Mouse (Mus musculus): ENCODE results near the gene Tmem189.

Tmem189 gene

DNA sequence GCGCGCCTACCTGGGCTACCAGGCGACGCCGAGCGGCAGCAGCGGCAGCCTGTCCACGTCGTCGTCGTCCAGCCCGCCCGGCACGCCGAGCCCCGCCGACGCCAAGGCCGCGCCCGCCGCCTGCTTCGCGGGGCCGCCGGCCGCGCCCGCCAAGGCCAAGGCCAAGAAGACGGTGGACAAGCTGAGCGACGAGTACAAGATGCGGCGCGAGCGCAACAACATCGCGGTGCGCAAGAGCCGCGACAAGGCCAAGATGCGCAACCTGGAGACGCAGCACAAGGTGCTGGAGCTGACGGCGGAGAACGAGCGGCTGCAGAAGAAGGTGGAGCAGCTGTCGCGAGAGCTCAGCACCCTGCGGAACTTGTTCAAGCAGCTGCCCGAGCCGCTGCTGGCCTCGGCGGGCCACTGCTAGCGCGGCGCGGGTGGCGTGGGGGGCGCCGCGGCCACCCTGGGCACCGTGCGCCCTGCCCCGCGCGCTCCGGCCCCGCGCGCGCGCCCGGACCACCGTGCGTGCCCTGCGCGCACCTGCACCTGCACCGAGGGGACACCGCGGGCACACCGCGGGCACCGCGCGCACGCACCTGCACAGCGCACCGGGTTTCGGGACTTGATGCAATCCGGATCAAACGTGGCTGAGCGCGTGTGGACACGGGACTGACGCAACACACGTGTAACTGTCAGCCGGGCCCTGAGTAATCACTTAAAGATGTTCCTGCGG, at the start of gene Tmem189:
Gene Tmem189 (minus strand): TSS at position 322 of the 718 bp plus-strand sequence.
- in situ Hi-C loops (cut with MboI; ENCODE audit: low pct_unique_long_range_greater_than_20kb in 1 of 2, low sequenced_read_pairs in 2 of 2, unreplicated experiment in 1 of 2), result loop anchor here (5.0 kb wide), 1 partner anchor 208 kb away; no protein-coding TSS in a partner anchor

DNA sequence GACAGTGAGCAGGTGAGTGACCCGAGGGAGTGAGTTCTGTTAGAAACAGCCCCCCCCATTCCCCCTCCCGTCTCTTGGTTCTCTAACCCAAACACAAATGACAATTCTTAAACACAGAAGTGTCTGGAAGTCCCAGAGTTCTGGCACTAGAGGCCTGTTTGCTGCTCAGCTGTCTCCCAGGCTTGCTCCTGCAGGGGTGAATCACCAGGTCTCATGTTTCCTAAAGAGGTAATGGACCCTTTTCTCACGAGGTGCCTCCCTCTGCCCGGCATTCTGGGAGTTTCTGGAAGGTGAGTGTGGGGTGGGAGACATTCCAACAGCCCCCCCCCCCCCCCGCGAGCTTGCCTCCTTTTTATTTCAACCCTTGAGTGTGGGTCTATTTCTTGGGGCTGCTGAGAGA, 49.4 kb upstream of the Tmem189 start:
- in situ Hi-C loops (cut with MboI; ENCODE audit: low pct_unique_long_range_greater_than_20kb in 1 of 2, low sequenced_read_pairs in 2 of 2, unreplicated experiment in 1 of 2), result no loop called here

DNA sequence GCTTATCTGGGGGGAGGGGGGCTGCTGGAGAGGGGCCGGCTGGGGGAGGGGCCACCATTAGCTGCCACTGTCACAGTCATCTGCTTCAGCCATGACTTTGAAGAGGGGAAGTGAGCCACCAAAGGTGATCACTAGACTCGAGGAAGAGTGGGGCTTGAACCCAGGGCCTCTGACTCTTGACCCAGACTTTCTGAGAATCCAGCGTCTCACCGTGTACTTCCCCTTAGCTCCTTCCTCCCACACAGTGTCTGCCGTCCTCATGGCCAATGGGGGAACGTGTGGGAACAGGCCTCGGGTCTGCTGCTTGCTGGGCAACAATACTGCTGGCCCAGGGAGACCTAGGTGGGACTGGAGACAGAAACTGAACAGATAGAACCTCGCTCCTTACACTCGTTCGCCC, 45.2 kb upstream of the Tmem189 start:
- in situ Hi-C loops (cut with MboI; ENCODE audit: low pct_unique_long_range_greater_than_20kb in 1 of 2, low sequenced_read_pairs in 2 of 2, unreplicated experiment in 1 of 2), result no loop called here

DNA sequence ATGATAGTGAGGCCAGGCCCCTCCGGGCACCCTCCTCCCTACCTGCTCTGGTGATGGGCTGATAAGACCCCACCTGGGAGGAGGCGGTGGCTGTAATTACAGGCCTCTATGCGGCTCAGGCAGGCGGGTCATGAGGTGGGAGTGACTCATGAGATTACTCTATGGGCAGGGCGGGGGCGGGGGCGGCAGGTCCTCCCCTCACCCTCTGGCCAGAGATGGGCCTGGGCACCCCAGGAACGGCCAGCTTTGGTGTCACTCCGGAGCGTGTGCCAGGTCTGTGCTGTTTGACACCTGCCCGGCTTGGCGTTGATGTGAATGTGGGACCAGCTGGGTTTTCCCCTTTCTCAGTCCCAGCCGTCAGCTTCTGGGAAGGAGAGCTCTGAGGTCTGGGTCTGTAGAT, 41.5 kb upstream of the Tmem189 start:
- in situ Hi-C loops (cut with MboI; ENCODE audit: low pct_unique_long_range_greater_than_20kb in 1 of 2, low sequenced_read_pairs in 2 of 2, unreplicated experiment in 1 of 2), result no loop called here

DNA sequence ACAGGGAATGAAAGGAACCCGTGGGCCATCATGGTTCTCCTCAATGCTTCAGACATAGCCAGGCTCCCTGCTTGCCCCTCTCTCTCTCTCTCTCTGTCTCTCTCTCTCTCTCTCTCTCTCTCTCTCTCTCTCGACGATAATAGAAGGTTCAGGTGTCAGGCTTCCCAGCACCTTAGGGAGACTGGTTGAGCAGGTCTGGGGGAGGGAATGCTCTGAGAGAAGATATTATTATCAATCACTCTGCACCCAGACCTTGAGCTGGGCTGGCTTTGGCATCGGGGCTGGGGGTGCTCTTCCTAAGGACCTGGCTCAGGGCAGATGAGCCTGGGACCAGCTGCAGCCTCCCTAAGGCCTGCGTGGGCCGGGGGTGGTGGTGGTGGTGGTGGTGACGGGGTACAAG, 40.4 kb upstream of the Tmem189 start:
- in situ Hi-C loops (cut with MboI; ENCODE audit: low pct_unique_long_range_greater_than_20kb in 1 of 2, low sequenced_read_pairs in 2 of 2, unreplicated experiment in 1 of 2), result no loop called here

DNA sequence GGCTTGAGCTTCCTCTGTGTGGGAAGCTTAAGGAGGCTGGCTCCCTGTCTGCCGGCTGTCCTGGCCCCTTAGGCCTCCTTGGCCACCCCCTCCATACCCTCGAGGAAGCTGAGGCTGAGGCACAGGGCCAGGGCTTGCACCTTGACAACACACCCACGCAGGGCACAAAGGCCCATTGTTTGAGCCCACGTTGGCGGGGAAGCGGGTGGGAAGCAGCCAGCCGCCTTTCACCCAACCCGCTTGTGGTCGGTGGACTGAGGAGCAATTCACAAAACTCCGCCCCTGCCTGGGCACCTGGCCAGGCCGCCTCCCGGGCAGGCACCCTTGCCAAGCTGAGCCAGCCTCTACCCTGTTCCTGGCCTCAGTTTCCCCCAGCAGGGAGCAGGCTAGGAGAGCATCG, 37.5 kb upstream of the Tmem189 start:
- in situ Hi-C loops (cut with MboI; ENCODE audit: low pct_unique_long_range_greater_than_20kb in 1 of 2, low sequenced_read_pairs in 2 of 2, unreplicated experiment in 1 of 2), result no loop called here

DNA sequence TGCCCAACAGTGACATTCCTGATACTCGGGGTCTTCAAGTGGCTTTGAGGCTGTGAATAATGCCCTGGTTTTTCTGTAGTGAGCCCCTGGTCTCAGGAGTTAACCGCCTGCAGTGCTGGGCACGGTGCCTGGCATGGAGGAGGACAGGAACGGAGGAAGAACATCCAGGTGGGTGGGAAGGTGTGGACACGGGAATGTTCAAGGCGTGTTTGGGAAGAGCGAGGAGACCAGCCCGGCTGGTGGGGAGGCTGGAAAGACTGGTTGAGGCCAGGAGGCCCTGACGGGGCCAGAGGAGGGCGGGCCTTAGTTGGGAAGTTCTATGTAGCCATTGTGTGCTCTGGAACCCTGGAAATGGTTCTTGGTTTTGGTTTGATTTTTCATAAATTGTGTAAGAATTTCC, 36.3 kb upstream of the Tmem189 start:
- in situ Hi-C loops (cut with MboI; ENCODE audit: low pct_unique_long_range_greater_than_20kb in 1 of 2, low sequenced_read_pairs in 2 of 2, unreplicated experiment in 1 of 2), result no loop called here

DNA sequence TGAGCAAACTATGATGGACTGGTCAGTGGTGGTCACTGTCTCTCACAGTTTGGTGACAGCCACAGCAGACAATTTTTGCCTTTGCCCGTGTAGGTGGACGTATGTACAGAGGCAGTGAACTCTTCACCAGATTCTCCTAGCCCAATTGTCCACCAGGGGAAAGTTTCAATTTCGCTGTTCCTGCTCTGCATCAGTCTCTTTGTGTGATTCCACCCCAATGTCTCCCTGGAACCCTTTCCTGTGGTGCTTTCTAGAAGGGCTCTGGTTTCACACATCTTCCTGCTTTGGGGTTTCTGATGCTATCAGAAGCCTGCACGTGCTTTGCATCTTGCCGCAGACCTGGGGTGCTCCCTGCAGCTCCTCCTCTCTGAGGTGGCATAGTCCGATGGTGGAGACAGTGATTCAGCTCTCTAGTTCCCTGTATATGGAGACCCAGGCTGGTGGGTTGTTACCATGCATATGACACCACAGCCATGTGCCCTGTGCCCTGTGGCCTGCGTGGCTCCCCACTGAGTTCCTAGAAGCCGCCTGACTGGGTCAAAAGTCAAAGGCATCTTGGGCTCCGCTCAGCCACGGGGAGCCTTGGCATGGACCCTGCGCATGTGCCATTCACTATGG, 34.1 kb upstream of the Tmem189 start:
- in situ Hi-C loops (cut with MboI; ENCODE audit: low pct_unique_long_range_greater_than_20kb in 1 of 2, low sequenced_read_pairs in 2 of 2, unreplicated experiment in 1 of 2), result no loop called here

DNA sequence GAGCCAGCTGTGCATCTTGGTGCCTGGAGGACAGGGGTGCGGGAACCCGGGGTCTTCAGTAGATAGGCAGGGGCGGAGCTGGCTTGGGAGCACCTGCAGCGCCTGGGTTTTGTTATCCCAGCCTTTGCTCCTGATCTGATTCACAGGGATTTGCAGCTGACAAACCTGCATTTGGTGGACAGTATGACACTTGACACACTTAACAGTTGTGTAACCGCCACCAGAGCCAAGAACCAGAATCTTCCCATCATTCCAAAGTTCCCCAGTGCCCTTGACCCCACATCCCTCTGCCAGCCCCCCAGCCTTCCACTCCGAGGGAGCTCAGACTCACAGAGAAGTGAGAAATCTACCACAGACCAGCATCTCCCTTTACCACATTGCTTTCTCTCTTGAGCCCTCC, 32.9 kb upstream of the Tmem189 start:
- in situ Hi-C loops (cut with MboI; ENCODE audit: low pct_unique_long_range_greater_than_20kb in 1 of 2, low sequenced_read_pairs in 2 of 2, unreplicated experiment in 1 of 2), result no loop called here

DNA sequence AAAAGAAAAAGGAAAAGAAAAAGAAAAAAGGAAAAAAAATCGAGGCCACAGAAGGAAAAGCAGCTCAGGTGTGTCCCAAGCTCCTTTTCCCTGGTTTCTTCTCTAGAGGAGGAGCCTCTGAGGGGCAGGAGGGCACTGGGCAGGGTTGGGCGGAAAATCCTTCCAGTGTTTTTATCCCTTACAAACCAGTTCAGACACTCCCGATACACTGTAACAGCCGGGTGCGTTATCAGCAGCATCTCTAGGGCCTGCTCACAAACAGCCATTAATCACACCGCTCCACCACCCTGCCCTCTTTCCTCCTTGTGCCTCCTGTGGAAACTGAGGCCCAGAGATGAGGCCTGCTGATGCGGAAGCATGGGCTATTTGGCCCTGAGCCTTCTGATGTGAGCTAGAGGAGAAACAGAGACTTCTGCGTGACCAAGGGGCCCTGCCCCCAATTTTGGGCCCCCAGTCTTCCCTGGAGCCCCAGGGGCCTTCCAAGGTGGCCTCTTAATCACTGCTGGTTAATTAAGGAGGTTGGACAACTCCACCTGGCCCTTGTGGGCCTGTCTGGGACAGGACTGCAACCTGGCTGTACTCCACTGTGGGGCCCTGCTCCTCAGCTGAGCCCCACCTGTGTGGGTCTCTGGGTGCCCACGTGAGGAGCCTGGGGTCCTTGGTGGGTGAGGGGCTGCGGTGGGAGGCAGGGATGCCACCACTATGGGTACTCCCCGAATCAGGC, 31.7 kb upstream of the Tmem189 start:
- in situ Hi-C loops (cut with MboI; ENCODE audit: low pct_unique_long_range_greater_than_20kb in 1 of 2, low sequenced_read_pairs in 2 of 2, unreplicated experiment in 1 of 2), result no loop called here

DNA sequence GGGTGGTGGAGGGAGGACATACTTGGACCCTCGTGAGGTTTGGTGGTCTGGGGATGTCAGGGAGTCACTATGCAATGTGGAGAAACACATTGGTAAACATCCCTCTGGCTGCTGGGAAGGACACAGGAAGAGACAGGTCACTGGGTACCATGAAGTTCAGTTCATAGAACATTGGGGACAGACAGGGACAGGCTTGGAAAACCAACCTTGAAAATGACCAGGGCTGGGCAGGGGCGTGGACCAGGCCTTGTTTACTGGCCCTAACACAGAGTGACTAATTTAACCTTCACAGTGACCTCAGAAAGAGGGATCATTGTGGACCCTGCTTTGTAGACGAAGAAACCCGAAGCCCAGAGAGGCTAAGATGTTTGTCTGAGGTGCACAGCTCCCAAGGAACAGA, 29.9 kb upstream of the Tmem189 start:
- in situ Hi-C loops (cut with MboI; ENCODE audit: low pct_unique_long_range_greater_than_20kb in 1 of 2, low sequenced_read_pairs in 2 of 2, unreplicated experiment in 1 of 2), result no loop called here

DNA sequence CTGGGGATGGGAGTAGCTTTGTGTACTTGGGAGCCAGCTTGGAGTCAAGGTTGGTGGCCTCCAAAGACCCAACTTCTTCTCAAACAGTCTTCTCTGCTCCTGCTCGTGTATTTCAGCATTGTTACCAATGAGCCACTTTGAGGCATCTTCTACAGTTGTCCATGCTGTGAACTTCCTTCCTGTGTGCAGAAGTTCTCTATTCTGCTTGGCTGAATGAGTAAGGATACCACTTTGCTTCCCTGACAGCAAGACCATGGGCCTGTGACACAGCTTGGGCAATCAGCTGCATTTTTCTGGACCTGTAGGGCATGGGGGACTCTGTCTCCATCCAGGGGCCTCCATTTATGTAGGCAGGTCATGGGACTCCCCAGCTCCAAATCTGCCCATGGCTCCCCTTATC, 27.6 kb upstream of the Tmem189 start:
- in situ Hi-C loops (cut with MboI; ENCODE audit: low pct_unique_long_range_greater_than_20kb in 1 of 2, low sequenced_read_pairs in 2 of 2, unreplicated experiment in 1 of 2), result no loop called here

DNA sequence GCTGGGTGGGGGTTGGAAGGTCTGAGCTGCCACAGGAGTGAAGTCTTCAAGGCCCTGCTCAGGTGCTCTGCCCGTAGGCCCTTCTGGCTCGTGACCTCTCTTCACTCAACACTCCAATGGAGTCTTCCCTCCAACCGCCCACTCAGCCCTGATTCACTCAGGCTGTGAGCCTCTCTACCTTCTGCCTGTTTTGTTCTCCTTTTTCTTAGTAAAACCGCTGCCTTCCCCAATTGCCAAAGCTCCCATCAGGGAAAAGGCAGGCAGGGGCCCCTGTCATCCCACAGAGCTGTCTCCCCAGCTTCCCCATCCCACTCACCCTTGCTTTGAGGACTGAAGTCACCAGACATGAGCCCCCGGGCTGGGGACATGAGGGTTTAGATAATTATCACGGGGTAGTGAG, 25.4 kb upstream of the Tmem189 start:
- in situ Hi-C loops (cut with MboI; ENCODE audit: low pct_unique_long_range_greater_than_20kb in 1 of 2, low sequenced_read_pairs in 2 of 2, unreplicated experiment in 1 of 2), result no loop called here

DNA sequence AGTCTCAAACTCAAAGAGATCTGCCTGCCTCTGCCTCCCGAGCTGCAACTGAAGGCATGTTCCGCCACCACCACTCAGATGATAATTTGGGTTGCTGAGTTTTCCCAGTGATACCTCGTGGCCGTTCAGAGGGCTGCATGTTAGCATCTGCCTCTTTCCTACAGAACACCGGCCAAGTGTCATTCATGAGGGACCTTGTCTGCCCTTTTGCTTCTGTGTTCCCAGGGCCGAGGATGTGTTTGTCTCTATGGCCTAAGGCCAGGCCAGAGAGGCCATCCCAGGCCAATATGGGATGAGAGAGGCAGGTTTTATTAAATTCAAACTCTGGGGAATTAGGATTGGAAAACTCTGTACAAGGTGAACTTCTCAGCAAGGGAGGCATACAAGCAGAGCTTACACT, 24.7 kb upstream of the Tmem189 start:
- in situ Hi-C loops (cut with MboI; ENCODE audit: low pct_unique_long_range_greater_than_20kb in 1 of 2, low sequenced_read_pairs in 2 of 2, unreplicated experiment in 1 of 2), result no loop called here

DNA sequence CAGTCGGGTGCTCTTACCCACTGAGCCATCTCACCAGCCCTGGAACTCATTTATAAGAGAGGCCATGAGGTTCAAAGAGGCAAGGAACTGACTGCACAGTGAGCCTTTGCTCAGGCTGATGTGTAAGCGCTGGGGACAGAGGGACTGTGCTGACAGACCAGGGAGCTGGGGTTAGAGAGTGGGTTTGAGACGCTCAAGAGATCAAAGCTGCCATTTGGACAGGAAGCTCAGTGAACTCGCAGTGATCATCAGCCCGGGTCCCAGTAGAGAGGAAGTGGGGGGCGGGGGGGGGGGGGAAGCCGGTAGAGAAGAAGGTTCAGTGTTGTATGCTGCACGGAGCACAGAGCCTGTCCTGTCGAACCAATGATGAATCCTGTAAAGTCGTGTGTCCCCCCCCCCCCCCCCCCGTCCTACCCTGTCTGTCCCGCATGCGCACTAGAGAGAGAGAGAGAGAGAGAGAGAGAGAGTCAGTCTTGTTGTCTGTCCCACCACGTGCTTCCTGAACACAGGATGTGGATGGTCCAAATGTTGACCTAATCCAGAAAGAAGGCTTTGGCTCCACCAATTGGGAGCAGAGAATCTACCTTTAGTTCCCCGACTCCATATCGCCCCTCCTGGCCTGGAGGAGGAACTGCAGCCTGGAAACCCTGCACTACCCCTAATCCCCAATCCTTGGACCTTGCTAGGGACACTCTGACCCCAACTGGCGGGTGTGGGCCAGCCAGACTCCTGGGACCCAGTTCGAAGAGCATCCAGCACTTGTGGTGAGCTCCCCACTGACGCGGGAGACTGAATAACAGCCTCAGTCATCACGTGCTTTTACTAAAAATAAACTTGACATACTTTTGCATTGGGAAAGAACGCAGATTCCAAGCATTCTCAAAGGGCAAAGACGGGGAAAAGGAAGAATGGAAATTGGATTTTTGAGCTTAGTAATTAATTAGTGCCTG, 23.5 kb upstream of the Tmem189 start:
- in situ Hi-C loops (cut with MboI; ENCODE audit: low pct_unique_long_range_greater_than_20kb in 1 of 2, low sequenced_read_pairs in 2 of 2, unreplicated experiment in 1 of 2), result no loop called here

DNA sequence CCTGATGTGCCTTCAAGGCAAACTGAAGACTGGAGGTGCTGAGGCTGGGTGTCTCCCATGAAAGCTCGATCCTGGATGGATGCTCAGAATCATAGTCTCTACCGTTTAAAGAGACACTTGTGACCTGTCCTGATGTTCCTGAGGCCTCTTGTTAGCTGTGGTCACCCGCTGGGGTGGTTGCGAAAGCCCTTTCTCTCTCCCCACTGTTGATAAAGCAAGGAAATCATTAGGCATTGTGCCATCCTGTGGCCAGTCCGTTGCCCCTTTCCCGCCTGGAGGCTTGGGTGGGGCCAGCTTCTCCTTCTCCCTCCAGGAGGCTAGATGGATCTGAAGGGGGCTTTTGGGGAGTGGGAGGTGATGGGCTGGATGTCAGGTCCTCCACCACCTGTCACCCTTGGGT, 21.0 kb upstream of the Tmem189 start:
- in situ Hi-C loops (cut with MboI; ENCODE audit: low pct_unique_long_range_greater_than_20kb in 1 of 2, low sequenced_read_pairs in 2 of 2, unreplicated experiment in 1 of 2), result no loop called here

DNA sequence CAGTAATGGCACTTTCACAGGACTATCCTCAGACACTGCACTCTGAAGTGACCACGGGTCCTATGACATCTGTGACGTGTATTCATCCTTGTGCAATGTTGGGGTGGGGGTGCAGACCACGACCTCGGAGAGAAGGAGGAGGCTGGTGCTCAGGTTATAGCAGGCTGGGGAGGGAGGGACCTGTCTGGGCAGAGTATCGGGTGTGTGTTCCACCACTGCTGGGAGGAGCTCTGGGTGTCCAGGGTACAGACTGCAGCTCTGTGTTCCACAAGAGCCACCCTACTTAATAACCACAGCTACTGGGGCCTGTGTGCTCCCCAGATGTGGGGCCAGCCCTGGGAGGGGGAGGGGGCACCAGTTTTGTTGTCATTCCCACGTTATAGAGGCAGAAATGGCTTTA, 20.3 kb upstream of the Tmem189 start:
- in situ Hi-C loops (cut with MboI; ENCODE audit: low pct_unique_long_range_greater_than_20kb in 1 of 2, low sequenced_read_pairs in 2 of 2, unreplicated experiment in 1 of 2), result no loop called here

DNA sequence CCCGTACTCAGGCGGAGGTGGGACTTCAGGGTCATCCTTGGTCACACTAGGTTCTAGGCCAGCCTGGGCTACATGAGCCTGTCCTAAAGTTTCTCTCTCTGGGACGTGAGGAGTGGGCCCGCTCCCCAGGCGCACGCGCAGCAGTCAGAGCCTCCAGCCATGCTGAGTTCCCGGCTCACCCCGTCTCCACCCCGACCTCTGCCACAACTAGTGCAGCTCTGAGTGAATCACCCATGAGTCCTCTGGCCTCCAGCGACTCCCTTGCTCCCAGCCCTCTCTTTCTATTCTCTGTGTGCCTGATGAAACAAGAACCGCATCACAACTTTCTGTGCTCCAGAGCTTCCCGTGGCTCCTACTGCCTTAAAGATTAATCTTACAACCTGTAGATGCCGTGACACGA, 18.8 kb upstream of the Tmem189 start:
- in situ Hi-C loops (cut with MboI; ENCODE audit: low pct_unique_long_range_greater_than_20kb in 1 of 2, low sequenced_read_pairs in 2 of 2, unreplicated experiment in 1 of 2), result no loop called here
